Mouse (Mus musculus) Patski (cell line): Measurements from ENCODE around the gene Slc15a5. TPM values are rescaled to one million over a fixed set of nuclear protein-coding genes. Genes with fewer than 3 reads are reported as not detected.

Experiments used
- ATAC-seq: fragments of 100-300 bp; one replicate; pipeline ENCODE4 v1.8.0; 2021
- CTCF ChIA-PET: fragments of 350-600 bp; sonication (Branson Sonifier 250); formaldehyde crosslinking; loops from one replicate; lab custom pipeline; 2022; ENCODE audit warnings: inconsistent platforms; lab: Charles Lee
- POLR2A ChIA-PET: fragments of 350-600 bp; sonication (Branson Sonifier 250); formaldehyde crosslinking; loops from one replicate; lab custom pipeline; 2022; ENCODE audit warnings: antibody characterized with exemption, inconsistent platforms; lab: Charles Lee
- DNase-seq: peaks from one replicate; pipeline ENCODE4 v3.0.0-alpha.2; 2011; ENCODE audit warnings: low read depth, low spot score
- H3K27me3 ChIP-seq: fragments of 371-371 bp; one replicate; pipeline ENCODE4 v1.5.1; 2021
- CTCF ChIP-seq: fragments of 100-300 bp; IDR thresholded peaks from one replicate; pipeline ENCODE4 v1.5.1; 2021
- in situ Hi-C: fragments of 300-500 bp; cut with MboI; formaldehyde crosslinking; loops from 3 replicates; pipeline ENCODE4 v1.11.1; 2018; ENCODE audit warnings: low pct_unique_long_range_greater_than_20kb, mixed read lengths
- polyA plus RNA-seq: library from polyadenylated mRNA; unstranded; gene quantifications from one replicate; pipeline ENCODE4 v1.2.3, GENCODE M21; 2021

The Slc15a5 gene
- polyA plus RNA-seq, 1 experiment from 2014 or later, result not detected

- ChIA-PET POLR2A (no interaction called here), CTCF (no interaction called here)
- ATAC-seq, result no peak
- DNase-seq, result no peak
- no peak for TF ChIP-seq CTCF
- in situ Hi-C loops, result no loop called here
- H3K27me3 ChIP-seq, result peaks cover 7% of the 10 kb centered on the region
These were observed 119.5 kb downstream of the Slc15a5 start for GRCm38 (mm10) chr6:137960023-137960778.

- DNase-seq (no peak), ATAC-seq (no peak)
- TF ChIP-seq CTCF, result no peak
- ChIA-PET CTCF (no interaction called here), POLR2A (no interaction called here)
- in situ Hi-C loops, result no loop called here
- peaks cover 5% of the 10 kb centered on the region for H3K27me3 ChIP-seq
These were observed 122.1 kb downstream of the Slc15a5 start for GRCm38 (mm10) chr6:137957630-137958029.

GRCm38 (mm10) chr6:137956783-137957429, 122.8 kb downstream of the Slc15a5 start:
- TF ChIP-seq CTCF, result no peak
- DNase-seq (no peak), ATAC-seq (no peak)
- H3K27me3 ChIP-seq, result peaks cover 5% of the 10 kb centered on the region
- ChIA-PET CTCF (no interaction called here), POLR2A (no interaction called here)
- in situ Hi-C loops, result no loop called here

- peaks cover 3% of the 10 kb centered on the region for H3K27me3 ChIP-seq
- no peak for DNase-seq
- no peak for TF ChIP-seq CTCF
- ChIA-PET POLR2A (no interaction called here), CTCF (no interaction called here)
- ATAC-seq, result no peak
- in situ Hi-C loops, result no loop called here
These were observed 133.2 kb downstream of the Slc15a5 start for GRCm38 (mm10) chr6:137946520-137946919.

- H3K27me3 ChIP-seq, result peaks cover 4% of the 10 kb centered on the region
- ATAC-seq, result no peak
- DNase-seq, result no peak
- TF ChIP-seq CTCF, result no peak
- in situ Hi-C loops, result no loop called here
- POLR2A ChIA-PET, result no interaction called here
- CTCF ChIA-PET, result no interaction called here
These were observed 139.1 kb downstream of the Slc15a5 start for GRCm38 (mm10) chr6:137940374-137941218.

DNA sequence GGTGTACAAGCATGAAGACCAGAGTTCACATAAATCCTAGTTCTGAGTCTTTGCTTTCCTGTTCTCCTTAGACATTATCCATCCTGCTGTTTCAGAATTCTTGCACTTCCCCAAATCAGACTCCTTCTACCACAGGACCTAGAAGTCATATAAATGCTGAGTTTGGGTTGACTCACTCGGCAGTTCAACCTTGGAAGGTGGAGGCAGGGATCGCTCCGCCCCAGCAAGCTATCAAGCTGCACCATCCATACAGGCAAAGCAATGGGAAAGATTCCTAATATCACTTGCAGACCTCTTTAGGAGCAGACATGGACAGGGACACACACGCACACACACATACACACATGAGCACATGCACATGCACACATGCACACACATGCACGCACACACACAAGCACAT, 142.2 kb downstream of the Slc15a5 start:
- in situ Hi-C loops, result no loop called here
- POLR2A ChIA-PET, result no interaction called here
- DNase-seq (no peak), ATAC-seq (no peak)
- CTCF ChIA-PET, result no interaction called here
- peaks cover 4% of the 10 kb centered on the region for H3K27me3 ChIP-seq
- no peak for TF ChIP-seq CTCF

- ATAC-seq, result no peak
- TF ChIP-seq CTCF, result no peak
- ChIA-PET POLR2A (no interaction called here), CTCF (no interaction called here)
- H3K27me3 ChIP-seq, result peaks cover 8% of the 10 kb centered on the region
- no peak for DNase-seq
- in situ Hi-C loops, result no loop called here
These were observed 143.4 kb downstream of the Slc15a5 start for GRCm38 (mm10) chr6:137936268-137936667.

DNA sequence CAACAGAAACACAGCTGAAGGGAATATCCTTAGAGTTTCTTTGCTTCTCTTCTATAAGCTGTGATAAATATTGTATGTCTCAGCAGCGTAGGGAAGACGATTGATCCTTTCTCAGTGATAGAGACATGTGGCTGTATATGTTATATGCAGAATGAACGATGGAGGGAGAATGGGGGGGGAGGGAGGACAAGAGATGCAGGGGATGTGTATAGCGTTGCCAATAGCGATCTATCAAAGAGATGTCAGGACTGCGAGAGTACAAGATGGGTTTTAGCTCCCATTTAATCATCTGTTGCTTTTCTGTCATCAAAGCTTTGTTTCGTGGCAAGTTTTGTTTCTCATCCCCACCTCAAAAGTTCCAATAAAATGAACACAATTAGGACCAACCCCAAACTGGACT, 143.9 kb downstream of the Slc15a5 start:
- ChIA-PET POLR2A (no interaction called here), CTCF (no interaction called here)
- DNase-seq, result no peak
- no peak for ATAC-seq
- in situ Hi-C loops, result no loop called here
- H3K27me3 ChIP-seq, result peaks cover 8% of the 10 kb centered on the region
- no peak for TF ChIP-seq CTCF

DNA sequence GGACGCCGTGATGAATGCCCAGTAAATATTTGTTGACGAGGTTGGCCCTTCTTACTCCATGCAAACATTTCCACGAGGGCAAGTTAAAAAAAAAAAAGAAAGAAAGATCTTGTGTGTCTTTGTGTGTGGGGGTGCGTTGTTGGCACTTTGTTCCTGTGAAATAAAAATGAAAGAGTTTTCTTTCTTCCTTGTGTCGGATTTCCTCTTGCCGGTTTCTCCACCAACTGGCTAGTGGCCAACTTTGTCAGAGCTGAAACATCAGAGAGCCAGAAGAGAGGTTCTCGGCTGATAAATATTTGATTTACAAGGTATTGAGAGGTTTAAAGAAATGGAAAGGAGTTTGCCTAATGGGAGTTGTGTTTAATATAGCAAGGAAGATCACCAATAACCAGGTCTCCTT, 144.4 kb downstream of the Slc15a5 start:
- ChIA-PET POLR2A (no interaction called here), CTCF (no interaction called here)
- peaks cover 8% of the 10 kb centered on the region for H3K27me3 ChIP-seq
- TF ChIP-seq CTCF, result no peak
- DNase-seq, result no peak
- ATAC-seq, result no peak
- in situ Hi-C loops, result no loop called here

DNA sequence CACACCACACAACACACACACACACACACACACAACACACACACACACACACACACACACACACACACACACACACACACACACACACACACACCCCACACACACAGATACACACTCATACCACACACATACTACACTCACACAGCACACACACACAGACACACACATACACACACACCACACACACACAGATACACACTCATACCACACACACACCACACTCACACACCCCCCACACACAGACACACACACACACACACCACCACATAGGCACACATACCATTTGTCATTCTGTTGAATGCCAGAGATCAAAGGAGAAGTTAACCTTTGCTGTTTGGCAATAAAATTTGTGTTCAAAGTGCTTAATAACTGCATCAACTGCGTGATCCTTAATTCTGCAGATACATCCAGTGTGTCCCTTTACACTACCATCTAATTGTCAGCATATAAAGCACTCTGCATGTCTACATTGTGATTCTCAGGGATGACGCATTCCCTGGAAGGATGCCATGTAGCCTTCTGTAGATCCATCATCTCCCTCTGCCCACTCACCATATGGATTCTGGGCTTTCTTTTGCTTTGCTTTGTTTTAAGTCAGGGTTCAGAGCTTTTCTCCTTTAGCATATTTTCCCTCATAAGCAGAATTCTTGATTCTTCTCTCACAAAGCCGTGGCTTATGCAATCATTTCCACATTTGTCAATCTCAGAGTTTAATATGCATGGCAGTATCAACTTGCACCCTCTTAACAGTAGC, 145.0 kb downstream of the Slc15a5 start:
- ATAC-seq (no peak), DNase-seq (no peak)
- in situ Hi-C loops, result no loop called here
- TF ChIP-seq CTCF, result no peak
- ChIA-PET POLR2A (no interaction called here), CTCF (no interaction called here)
- H3K27me3 ChIP-seq, result peaks cover 8% of the 10 kb centered on the region

Other genes with a start within 250 kb of the Slc15a5 start
- 126 TPM for gene Mgst1, start 60.4 kb upstream of the Slc15a5 start, polyA plus RNA-seq